Mouse (Mus musculus) kidney, postnatal 0 days (tissue): ENCODE data around the gene Rnpepl1. TPM values are rescaled to one million over a fixed set of nuclear protein-coding genes. Genes with fewer than 3 reads are reported as not detected.

ENCODE experiments used
- ATAC-seq: fragments of 200-750 bp; cut with Nextera tagmentation; replicated peaks from 2 replicates; pipeline ENCODE4 v1.8.0; 2017; ENCODE audit warnings: low read depth, moderate number of reproducible peaks, moderate TSS enrichment, moderate library complexity; ENCODE audit not compliant: low FRiP score
- DNase-seq: peaks from one replicate; pipeline ENCODE4 v3.0.0-alpha.2; 2016; ENCODE audit warnings: low spot score
- H3K27ac ChIP-seq: fragments of 300-500 bp; sonication (generic); 2 replicates; pipeline ENCODE4 v1.5.1; 2014; ENCODE audit warnings: mild to moderate bottlenecking
- H3K27me3 ChIP-seq: fragments of 300-500 bp; sonication (generic); 2 replicates; pipeline ENCODE4 v1.6.1; 2014; ENCODE audit warnings: low read length, mixed read lengths; ENCODE audit not compliant: insufficient read depth
- H3K36me3 ChIP-seq: fragments of 300-500 bp; sonication (generic); 2 replicates; pipeline ENCODE4 v1.6.1; 2014; ENCODE audit warnings: low read length, mixed read lengths; ENCODE audit not compliant: insufficient read depth
- H3K4me1 ChIP-seq: fragments of 300-500 bp; sonication (generic); replicated peaks from 2 replicates; pipeline ENCODE4 v1.6.1; 2014; ENCODE audit warnings: antibody characterized with exemption, low read length, mixed read lengths; ENCODE audit not compliant: insufficient read depth
- H3K4me2 ChIP-seq: fragments of 300-500 bp; sonication (generic); 2 replicates; pipeline ENCODE4 v1.6.1; 2014; ENCODE audit warnings: mild to moderate bottlenecking, low read length, moderate library complexity, mixed read lengths
- H3K4me3 ChIP-seq: fragments of 300-500 bp; sonication (generic); replicated peaks from 2 replicates; pipeline ENCODE4 v1.5.1; 2014; ENCODE audit warnings: low read depth, low read length
- H3K9ac ChIP-seq: fragments of 300-500 bp; sonication (generic); 2 replicates; pipeline ENCODE4 v1.6.1; 2014; ENCODE audit warnings: low read depth, low read length
- H3K9me3 ChIP-seq: fragments of 300-500 bp; sonication (generic); replicated peaks from 2 replicates; pipeline ENCODE4 v1.6.1; 2016; ENCODE audit warnings: low read length, inconsistent platforms, mixed read lengths
- CTCF ChIP-seq: IDR thresholded peaks from 2 replicates; pipeline ENCODE4 v1.5.1; 2016; ENCODE audit warnings: antibody characterized with exemption, low read depth, mild to moderate bottlenecking, moderate library complexity
- WGBS: fragments of 180-500 bp; shearing (Covaris S2); extraction: QIAGEN DNeasy Blood & Tissue Kit; methylation state at CpG from one replicate; pipeline ENCODE4 v1.1.7; 2014; 5-methylcytosine and 5-hydroxymethylcytosine counted together
- polyA plus RNA-seq: library from polyadenylated mRNA; unstranded; fragments of >200 nt; fragmentation: Nextera tagmentation; extraction: Ambion mirVana; gene quantifications from 2 replicates; pipeline ENCODE4 v1.2.1, GENCODE M21; 2015

The Rnpepl1 gene
- polyA plus RNA-seq, 1 experiment from 2014 or later, result 39.4 TPM

DNA sequence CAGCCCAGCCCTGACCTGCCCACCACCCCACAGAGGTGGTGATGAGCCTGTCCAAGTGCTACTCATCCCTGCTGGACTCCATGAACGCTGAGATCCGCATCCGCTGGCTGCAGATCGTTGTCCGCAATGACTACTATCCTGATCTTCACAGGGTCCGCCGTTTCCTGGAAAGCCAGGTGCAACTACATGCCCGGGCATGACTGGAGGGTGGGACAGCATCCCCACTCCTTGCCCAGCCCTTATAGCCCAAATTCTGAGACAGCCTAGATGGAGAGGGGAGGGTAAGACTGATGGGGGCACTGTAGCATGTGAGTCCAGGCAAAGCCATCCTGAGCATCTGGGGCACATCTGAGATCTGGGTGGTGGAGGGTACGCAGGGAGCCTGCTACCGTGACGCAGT lies 8.6 kb downstream of the Rnpepl1 start:
- DNase-seq (no peak), ATAC-seq (no peak)
- Histone ChIP-seq H3K4me1 (no peaks in the 10 kb centered on the region), H3K4me2 (no peak overlapping the region), H3K4me3 (no peak overlapping the region), H3K9ac (no peak overlapping the region), H3K27ac (no peak overlapping the region), H3K9me3 (no peaks in the 10 kb centered on the region), H3K27me3 (no peaks in the 10 kb centered on the region), H3K36me3 (peaks cover 62% of the 10 kb centered on the region)
- no peak for TF ChIP-seq CTCF
- 94% methylated on average over 11 of the region's 11 CpGs for WGBS

DNA sequence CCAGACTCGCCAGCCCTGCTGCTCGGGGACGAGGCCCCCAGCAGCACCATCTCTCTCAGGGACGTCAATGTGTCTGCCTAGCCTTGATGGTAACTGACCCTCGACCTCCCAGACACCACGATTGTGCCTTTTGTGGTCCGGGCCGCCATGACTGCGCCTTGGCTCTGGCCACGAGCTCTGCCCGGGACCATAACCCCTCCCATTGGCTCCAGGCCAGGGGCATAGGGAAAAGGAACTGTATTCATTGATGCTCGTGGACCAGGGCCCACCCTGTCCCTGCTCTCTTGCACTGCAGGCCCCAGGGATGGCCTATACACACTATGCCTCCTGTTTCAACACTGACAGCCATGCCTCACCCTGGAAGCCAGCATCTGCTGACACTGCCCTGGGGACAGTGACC lies 9.2 kb downstream of the Rnpepl1 start:
- Histone ChIP-seq H3K4me1 (no peaks in the 10 kb centered on the region), H3K27ac (no peak overlapping the region), H3K27me3 (no peaks in the 10 kb centered on the region), H3K9me3 (no peaks in the 10 kb centered on the region), H3K36me3 (peaks cover 58% of the 10 kb centered on the region), H3K4me3 (no peak overlapping the region), H3K4me2 (no peak overlapping the region), H3K9ac (no peak overlapping the region)
- ATAC-seq (no peak), DNase-seq (no peak)
- TF ChIP-seq CTCF, result no peak
- WGBS, result 80% methylated on average over 12 of the region's 12 CpGs

DNA sequence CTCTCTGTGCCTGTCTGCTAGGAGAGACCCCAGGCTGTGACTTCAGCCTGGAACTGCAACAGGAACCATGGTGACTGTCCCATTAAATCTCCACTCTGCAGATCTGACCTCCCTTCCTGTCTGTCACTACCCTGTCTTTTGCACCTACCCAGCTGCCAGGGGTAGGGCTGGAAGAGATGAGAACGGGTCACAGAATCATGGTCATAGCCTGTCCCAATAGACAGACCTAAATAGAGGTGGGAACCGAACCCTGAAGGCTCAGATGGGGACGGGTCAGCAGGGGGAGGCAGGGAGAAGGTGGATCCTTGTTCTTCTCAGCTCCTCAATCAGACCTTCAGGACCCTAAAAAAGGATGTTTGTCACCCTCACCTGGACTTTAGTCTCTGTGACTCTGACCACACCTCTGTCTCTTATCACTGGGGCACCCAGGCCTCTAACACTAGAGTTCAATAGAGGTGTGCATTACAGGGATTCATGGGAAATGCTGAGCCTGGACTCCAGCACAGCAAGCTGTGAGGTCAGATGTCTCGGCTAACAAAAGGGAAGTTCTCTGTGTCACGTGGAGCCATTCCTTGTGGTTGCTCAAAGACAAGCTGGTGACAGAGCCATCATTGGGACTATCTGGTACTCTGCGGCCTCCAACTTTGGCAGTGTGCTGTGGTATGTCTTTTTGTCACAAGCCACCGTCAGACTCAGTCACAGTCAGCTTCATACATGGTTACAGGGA lies 10.1 kb downstream of the Rnpepl1 start:
- DNase-seq, result no peak
- H3K4me2 ChIP-seq, result no peak overlapping the region
- peaks cover 50% of the 10 kb centered on the region for H3K36me3 ChIP-seq
- no peaks in the 10 kb centered on the region for H3K4me1 ChIP-seq
- ATAC-seq, result no peak
- no peak overlapping the region for H3K27ac ChIP-seq
- no peak overlapping the region for H3K4me3 ChIP-seq
- TF ChIP-seq CTCF, result no peak
- H3K9ac ChIP-seq, result no peak overlapping the region
- H3K27me3 ChIP-seq, result no peaks in the 10 kb centered on the region
- H3K9me3 ChIP-seq, result no peaks in the 10 kb centered on the region
- 86% methylated on average over 7 of the region's 7 CpGs for WGBS

DNA sequence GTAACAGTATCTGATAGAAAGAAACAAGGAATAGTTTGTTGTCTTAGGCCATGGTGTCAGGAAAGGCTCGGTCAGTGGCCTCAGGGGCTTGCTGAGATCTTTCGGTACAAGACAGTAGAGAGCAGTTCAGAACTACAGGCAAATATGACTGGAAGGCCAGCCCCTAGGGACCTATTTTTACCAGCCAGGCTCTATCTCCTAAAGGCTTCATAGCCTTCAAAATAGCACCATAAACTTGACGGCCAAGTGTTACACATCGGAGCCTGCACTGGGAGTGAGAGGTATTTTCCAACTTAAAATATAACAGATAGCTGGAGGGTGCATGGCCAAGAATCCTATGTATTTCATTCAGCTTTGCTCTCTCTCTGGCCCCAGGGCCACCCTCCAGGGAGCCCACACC lies 10.9 kb downstream of the Rnpepl1 start:
- DNase-seq, result no peak
- Histone ChIP-seq H3K36me3 (peaks cover 41% of the 10 kb centered on the region), H3K9ac (no peak overlapping the region), H3K9me3 (no peaks in the 10 kb centered on the region), H3K4me3 (no peak overlapping the region), H3K27ac (no peak overlapping the region), H3K27me3 (no peaks in the 10 kb centered on the region), H3K4me1 (no peaks in the 10 kb centered on the region), H3K4me2 (no peak overlapping the region)
- no peak for ATAC-seq
- 81% methylated on average over 4 of the region's 4 CpGs for WGBS
- TF ChIP-seq CTCF, result no peak

DNA sequence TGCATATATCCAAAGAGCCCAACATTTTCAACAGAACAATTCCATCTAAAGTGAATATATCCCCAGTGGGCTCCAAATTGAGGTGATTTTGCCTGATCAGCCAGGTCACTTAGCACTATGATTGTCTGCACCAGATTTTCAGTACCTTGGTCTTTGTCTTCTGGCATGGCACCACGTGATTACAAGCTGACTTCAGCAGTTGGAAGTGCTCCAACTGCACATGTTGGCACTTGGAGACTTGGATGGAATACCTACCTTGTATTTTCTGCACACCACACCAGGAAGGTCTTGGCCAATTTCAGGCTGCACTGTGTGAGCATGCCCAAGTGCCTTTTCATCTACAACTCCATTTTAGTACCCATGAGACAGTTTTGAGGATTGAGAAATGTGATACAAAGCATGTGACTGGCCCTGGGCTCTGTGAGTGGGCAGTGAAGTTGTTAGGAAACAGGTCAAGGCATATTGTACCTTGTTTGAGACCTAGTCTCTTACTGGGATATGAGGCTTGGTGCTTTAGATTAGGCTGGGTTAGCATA lies 19.7 kb downstream of the Rnpepl1 start:
- Histone ChIP-seq H3K9ac (no peak overlapping the region), H3K9me3 (no peaks in the 10 kb centered on the region), H3K27ac (no peak overlapping the region), H3K4me3 (no peak overlapping the region), H3K4me2 (no peak overlapping the region), H3K36me3 (no peaks in the 10 kb centered on the region), H3K4me1 (peaks cover 2% of the 10 kb centered on the region; the same call in 1 of the 2 replicates), H3K27me3 (no peaks in the 10 kb centered on the region)
- 29% methylated on average over 1 of the region's 1 CpGs for WGBS
- ATAC-seq (no peak), DNase-seq (no peak)
- TF ChIP-seq CTCF, result no peak

DNA sequence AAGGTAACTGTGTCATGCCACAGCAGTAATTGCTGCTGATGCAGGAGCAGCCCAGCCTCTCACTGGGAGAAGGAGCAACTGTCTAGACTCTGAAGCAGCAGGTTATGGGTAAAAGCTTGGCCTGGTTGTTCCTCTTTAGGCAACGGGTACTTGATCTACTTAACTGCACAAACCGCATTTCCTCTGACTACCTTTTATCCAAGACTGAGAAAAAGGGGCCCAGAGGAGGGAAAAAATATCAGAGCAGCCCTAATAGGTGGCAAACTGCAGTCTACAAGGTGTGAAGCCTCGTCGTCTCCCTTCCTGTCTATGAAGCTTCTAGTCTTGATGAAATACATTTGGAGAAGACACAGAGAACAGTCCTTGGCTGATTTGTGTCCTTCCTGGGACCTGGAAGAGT lies 23.0 kb downstream of the Rnpepl1 start:
- no peaks in the 10 kb centered on the region for H3K9me3 ChIP-seq
- H3K4me3 ChIP-seq, result peak overlapping the region; percentile 60
- DNase-seq (no peak), ATAC-seq (no peak)
- H3K4me2 ChIP-seq, result peak overlapping the region; percentile 92
- TF ChIP-seq CTCF, result no peak
- 0 out of 2 replicates have a peak, but pooled peaks cover under 1% of the 10 kb centered on the region for H3K36me3 ChIP-seq
- peaks cover 4% of the 10 kb centered on the region; the same call in 1 of the 2 replicates for H3K4me1 ChIP-seq
- H3K9ac ChIP-seq, result peak overlapping the region; percentile 40; the same call in 1 of the 2 replicates
- 82% methylated on average over 4 of the region's 4 CpGs for WGBS
- H3K27me3 ChIP-seq, result no peaks in the 10 kb centered on the region
- peak overlapping the region; percentile 95 for H3K27ac ChIP-seq
